Mouse (Mus musculus) heart, adult 8-10 months (tissue): ENCODE measurements around the gene Fam222b. TPM values are rescaled to one million over a fixed set of nuclear protein-coding genes. Genes with fewer than 3 reads are reported as not detected.
A peak's percentile ranks its signal among the peaks of the same experiment; 100 is the strongest.
"Not testable (repeated sequence)": the region's sequence is repeated elsewhere in the genome, so short reads cannot be mapped to it uniquely, and the experiment has no call there.

Experiments used
- DNase-seq: peaks from one replicate; pipeline ENCODE4 v3.0.0; 2022; ENCODE audit warnings: low spot score
- total RNA-seq, 4 experiments: library from RNA; stranded (reverse); gene quantifications; 2 replicates each; pipeline ENCODE4 v1.2.4; 2022

Fam222b gene
- total RNA-seq, 4 experiments from 2014 or later, result 10.1 to 14.1 (median 12.5) TPM

DNA sequence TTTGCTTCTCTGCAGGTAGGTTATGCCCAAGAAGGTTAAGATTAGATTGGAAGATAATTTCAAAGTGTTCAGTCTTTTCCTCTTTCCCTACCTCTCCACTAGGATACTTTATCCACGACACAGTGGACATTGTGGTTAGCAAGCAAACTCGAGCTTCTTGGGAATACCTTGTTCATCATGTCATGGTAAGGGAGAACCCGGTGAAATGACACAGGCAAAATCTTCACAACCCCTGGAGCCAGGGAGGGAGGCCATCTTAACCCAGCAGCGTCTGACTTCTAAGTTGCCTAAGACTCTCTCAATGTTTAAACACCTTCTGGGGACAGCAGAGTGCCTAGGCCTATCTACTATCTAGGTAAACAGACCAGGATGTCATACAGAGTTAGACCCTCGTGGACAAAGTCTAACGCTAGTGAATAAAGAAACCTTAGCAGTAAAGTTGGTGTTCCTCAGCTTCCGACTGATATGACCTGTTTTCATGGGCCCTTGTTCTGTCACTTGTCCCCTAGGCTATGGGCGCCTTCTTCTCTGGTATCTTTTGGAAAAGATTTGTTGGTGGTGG, 85.1 kb downstream of the Fam222b start:
- DNase-seq, result no peak

- no peak for DNase-seq
Measured at GRCm38 (mm10) chr11:78180081-78180761, 85.8 kb downstream of the Fam222b start.

DNA sequence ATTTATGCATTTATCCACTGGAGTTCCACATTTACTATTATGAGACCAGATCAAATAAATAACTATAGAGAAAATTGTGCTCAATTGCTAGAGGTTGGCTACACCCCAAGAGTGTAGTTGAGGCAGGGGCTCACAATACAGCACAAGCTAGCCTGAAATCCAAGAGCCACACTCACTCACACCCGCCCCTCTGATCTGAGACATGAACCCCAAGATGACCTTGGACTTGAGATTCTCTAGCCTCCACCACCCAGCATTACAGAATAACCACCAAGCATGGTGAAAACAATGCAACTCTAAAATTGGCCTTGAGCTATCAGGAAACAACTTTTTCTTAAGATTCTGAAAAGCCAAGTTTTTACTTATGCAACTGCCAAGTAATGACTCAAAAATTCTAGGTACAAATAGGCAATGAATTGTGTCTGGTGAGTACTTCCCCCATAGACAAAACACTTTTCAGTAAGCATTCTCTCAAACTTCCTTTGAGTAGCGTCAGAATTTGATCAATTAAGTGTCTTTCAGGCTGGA, 87.4 kb downstream of the Fam222b start:
- no peak for DNase-seq

DNA sequence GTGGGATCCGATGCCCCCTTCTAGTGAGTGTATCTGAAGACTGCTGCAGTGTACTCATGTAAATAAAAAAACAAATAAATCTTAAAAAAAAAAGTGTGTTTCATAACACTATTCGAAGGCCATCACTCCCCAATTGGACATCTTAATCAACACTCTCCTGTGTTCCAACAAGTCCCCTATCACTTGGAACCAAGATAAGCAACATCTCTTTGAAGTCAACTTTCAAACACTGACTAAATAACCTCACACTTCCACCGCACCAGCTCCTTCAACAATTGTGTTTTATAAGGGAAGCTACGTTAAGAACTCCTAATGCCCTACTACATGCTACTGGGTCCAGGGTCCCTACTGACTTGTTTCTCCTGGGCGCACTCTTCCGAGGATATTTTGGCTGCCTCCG, 88.0 kb downstream of the Fam222b start:
- DNase-seq, result no peak

DNA sequence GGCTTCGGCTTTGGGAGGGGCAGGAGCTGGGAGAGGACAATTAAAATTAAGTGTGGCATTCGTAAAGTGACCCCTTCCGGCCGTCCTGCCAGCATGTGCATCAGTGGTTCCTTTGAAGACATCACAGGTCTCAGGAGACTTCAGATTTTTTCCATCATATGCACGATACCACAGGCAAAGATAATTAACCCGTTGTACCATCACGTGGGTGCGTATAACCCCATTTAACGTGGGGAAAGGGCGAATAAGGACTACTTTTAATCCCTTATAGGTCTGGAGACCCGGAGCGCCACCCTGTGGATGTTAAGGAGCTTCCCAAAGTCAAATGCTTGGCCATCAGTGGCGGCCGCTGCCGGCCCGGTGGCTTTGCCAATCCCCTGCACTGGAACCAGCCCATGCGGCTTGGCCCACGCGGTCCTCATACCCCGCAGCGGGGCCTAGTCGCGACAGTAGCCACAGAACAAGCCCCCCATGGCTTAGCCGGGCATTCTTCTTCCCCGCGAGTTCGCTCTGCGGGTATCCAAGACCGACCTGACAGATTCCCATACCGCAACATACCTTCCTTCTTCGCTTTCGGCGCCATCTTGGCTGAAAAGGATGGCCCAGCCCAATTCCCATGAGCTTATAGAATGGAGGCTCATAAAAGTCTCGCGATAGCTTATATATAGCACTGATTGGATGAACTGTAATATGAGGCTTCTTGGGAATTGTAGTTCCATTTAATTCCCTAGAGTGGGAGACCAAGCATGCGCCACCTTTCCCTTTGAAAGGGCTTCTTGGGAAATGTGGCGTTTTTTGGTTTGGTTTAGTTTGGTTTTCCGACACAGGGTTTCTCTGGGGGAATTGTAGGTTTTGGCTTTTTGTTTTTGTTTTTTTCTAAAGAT, 88.7 kb downstream of the Fam222b start, which contains the start of gene Rpl23a:
Gene Rpl23a (minus strand): TSS at position 624 of the 884 bp plus-strand sequence.
- DNase-seq, result peak; percentile 91

- no peak for DNase-seq
Measured at GRCm38 (mm10) chr11:78183884-78184514, 89.5 kb downstream of the Fam222b start.

- DNase-seq, result not testable (repeated sequence)
Measured at GRCm38 (mm10) chr11:78184702-78185101, 90.2 kb downstream of the Fam222b start.

GRCm38 (mm10) chr11:78188331-78189233, 94.1 kb downstream of the Fam222b start, which contains the start of gene Rab34:
Gene Rab34 (plus strand): TSS chr11:78188430.
- DNase-seq, result peak; percentile 42

DNA sequence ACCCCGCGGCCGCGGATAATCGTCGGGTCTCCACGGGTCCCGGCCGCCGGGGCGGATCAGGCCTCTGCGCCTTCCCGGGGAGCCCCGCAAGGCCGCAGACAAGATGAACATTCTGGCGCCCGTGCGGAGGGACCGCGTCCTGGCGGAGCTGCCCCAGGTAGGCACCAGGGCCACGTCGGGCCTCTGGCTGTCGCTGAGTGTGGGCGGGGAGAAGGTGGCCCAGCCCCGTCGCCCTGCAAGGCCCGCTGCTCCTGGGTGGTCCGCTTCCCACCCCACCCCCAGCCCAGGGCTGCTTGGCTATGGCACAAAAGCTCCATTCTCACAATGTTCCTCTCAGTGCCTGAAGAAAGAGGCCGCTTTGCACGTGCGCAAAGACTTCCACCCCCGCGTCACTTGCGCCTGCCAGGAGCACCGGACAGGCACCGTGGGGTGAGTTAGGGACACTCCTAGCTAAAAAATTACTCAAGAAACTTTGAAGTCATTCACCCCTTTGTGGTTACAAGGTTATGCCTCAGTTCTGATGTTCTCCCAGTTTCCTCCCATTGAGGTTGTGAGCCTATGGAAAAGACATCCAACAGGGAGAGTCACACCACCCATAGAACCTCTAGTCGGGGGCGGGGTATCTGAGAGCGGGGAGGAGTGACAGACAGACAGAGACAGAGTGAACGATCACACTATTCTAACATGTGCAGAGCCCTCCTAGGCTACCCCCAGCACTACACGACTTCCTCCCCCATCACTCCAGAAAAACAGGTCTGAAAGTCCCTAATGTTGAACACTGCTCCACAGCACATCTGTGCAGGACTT, 95.0 kb downstream of the Fam222b start:
- peak; percentile 39 for DNase-seq

GRCm38 (mm10) chr11:78190041-78190440, 95.6 kb downstream of the Fam222b start:
- DNase-seq, result no peak

GRCm38 (mm10) chr11:78193113-78193512, 98.7 kb downstream of the Fam222b start, which contains the start of gene Proca1:
Gene Proca1 (plus strand): TSS chr11:78193392.
- DNase-seq, result no peak

DNA sequence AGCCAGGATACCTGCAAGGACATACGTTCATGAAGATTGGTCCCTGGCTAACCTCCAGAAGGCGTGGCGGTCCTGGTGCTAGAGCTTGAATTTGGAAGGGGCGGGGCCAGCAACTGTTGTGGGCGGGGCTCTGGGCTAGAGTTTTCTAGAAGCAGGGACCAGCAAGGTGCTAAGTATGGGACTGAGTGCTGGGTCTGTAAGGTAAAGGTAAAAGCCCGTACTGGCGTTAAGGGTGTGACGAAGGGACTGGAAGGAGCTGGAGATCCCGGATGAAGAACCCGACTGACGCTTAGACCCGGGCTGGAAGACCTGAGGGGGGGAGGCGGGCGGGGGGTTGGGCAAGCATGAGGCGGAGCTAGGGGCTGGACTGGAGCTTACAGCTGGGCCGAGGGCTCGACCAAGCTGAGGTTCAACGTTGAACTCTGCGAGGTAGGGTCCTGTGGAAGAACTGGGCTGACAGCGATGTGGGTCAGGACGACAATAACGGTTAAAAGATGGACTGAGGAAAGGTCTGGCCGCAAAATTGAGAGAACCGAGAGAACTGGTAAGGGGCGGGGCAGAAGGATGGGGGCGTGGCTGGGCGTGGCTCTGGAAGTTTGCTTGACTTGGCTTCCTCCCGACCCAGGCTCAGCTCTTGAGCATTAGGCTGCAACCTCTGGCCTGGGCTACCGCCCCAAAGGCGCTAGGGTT, 100.1 kb downstream of the Fam222b start:
- DNase-seq, result peak; percentile 67

GRCm38 (mm10) chr11:78195101-78195863, 100.8 kb downstream of the Fam222b start:
- DNase-seq, result no peak

DNA sequence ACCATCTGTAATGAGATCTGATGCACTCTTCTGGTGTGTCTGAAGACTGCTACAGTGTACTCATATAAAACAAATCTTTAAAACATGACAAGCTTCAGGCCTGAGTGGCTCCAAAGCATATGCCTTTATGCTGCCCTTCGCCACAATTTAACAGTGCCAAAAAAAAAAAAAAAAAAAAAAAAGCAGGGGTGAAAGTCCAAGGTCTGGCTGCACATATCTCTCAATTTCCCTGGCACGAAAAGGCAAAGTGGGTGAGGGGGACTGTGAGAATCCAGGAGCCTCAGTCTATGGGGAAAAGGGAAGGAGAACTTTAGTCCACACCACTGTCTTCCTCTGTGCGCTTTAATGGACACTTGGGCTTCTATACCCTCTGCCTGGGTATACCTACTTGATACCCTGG, 107.9 kb downstream of the Fam222b start:
- DNase-seq, result no peak

- no peak for DNase-seq
Measured at GRCm38 (mm10) chr11:78204287-78204686, 109.8 kb downstream of the Fam222b start.

- no peak for DNase-seq
Measured at GRCm38 (mm10) chr11:78205361-78206206, 111.1 kb downstream of the Fam222b start.
